Mouse (Mus musculus) mammary gland, adult 2 months (tissue): ENCODE measurements around the gene Timp4. TPM values are rescaled to one million over a fixed set of nuclear protein-coding genes. Genes with fewer than 3 reads are reported as not detected.

Source experiments
- polyA plus RNA-seq: library from polyadenylated mRNA; depleted of rRNA; stranded (reverse); fragments of >200 nt; gene quantifications from 2 replicates; pipeline ENCODE4 v1.2.3, GENCODE M21; 2012; ENCODE audit warnings: low replicate concordance; rRNA removed

Timp4 gene
- polyA plus RNA-seq, result 36.6 and 39.4 TPM in 2 replicates

GRCm38 (mm10) chr6:115252099-115252873 lies at the start of gene Timp4:
Timp4 (minus strand) TSS chr6:115252205.

DNA sequence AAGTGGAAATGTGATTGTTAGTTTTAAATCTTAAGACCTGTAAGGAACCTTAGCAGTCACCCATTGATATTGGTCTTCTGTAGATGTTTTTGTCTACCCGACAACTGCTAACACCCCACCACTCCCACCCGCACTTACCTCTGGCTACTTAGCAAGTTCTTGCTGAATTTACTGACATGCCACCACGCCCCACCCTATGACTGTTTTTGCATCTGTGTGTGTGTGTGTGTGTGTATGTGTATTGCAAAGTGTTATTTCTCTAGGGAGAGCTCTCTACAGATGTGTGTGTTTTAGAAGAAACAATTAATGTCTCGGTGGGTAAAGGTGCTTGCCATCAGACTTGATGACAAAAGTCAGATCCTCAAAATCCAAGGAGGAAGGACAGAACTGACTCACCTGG lies 25.0 kb downstream of the Timp4 start, which contains the start of gene Gm17482:
Gene Gm17482 (plus strand): TSS at position 301 of the 400 bp plus-strand sequence.

Other genes starting within 250 kb of the Timp4 start
- gene Tamm41, start 214.3 kb downstream of the Timp4 start, polyA plus RNA-seq, result 19.5 and 27.8 TPM in 2 replicates
- 26.3 and 40.1 TPM in 2 replicates for gene Syn2, start 117.3 kb downstream of the Timp4 start, polyA plus RNA-seq
- gene Gm17482, start 24.9 kb downstream of the Timp4 start, polyA plus RNA-seq, result not detected in 2 replicates
- 99.8 and 199 TPM in 2 replicates for gene Pparg, start 108.7 kb upstream of the Timp4 start, polyA plus RNA-seq